Mouse (Mus musculus) gastrocnemius, postnatal 4 days (tissue): ENCODE data around the gene Sema6d. TPM values are rescaled to one million over a fixed set of nuclear protein-coding genes. Genes with fewer than 3 reads are reported as not detected.

Experiments used
- DNase-seq, 2 experiments: peaks; one replicate each; pipeline ENCODE4 v3.0.0; 2021 to 2022; ENCODE audit warnings: low spot score in 2 of 2, mixed read lengths in 2 of 2
- total RNA-seq, 2 experiments: library from RNA; stranded (reverse); gene quantifications; 2 replicates each; pipeline ENCODE4 v1.2.3; 2021

The Sema6d gene
- total RNA-seq, 2 experiments from 2014 or later = 34.0 to 34.5 TPM

DNA sequence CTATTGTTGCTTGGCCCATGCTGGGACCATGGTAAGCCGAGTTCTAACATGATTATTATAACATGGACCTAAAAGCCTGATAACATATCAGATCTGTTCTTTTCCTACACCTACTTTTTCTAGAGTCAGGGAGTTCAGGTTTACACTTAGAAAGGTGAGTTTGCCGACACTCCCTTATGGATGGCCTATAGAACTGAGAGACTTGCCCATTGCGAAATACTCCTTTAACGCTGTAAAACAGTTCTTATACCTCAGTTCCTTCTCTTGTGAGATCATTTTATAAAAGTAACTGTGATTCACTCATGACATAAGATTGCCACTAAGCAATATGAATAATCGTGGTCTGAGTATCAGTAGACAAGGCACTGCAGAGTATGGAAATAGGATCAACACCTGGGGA lies 307.5 kb downstream of the Sema6d start:
- no peak for DNase-seq

- DNase-seq = no peak
Observed at GRCm38 (mm10) chr2:124399611-124400010, 309.8 kb downstream of the Sema6d start.

- DNase-seq = no peak
Observed at GRCm38 (mm10) chr2:124401727-124402380, 312.1 kb downstream of the Sema6d start.

DNA sequence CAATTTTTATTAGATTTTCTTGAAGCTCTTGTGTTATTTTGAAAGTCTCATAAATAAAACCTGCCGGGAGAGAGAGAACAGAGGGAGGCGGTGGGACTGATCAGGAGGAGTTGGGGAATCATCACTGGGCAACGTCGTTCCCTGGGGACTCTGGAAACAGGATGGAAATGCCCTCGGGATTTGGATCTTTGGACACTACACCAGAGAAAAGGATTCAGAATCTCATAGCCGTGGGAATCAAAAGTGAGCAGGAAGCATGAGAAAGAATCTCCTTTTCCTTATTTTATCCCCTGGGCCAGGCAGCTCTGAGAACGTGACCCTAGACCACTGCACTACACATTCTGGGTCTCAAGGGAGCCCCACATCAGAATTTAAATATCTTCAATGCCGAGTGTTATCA lies 313.8 kb downstream of the Sema6d start:
- no peak for DNase-seq

DNA sequence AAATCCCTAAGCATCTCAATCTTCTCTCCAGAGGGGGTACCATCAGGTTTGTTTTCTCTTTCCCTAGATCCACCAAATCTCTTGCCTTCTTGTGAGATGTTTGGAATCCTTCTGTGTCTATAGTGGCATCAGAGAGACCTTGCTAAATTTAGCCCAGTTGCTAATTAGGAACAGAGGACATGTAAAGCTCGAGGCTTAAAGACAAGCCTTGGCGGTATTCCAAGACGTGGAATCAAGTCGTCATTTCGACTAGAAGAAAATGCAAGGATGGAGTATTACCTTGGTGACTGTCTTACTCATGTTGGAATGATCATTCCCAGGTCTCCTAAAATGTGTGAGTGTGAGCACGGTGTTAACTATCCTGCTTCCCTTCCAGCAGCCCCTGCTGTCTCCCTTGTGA lies 314.2 kb downstream of the Sema6d start:
- DNase-seq = no peak

DNA sequence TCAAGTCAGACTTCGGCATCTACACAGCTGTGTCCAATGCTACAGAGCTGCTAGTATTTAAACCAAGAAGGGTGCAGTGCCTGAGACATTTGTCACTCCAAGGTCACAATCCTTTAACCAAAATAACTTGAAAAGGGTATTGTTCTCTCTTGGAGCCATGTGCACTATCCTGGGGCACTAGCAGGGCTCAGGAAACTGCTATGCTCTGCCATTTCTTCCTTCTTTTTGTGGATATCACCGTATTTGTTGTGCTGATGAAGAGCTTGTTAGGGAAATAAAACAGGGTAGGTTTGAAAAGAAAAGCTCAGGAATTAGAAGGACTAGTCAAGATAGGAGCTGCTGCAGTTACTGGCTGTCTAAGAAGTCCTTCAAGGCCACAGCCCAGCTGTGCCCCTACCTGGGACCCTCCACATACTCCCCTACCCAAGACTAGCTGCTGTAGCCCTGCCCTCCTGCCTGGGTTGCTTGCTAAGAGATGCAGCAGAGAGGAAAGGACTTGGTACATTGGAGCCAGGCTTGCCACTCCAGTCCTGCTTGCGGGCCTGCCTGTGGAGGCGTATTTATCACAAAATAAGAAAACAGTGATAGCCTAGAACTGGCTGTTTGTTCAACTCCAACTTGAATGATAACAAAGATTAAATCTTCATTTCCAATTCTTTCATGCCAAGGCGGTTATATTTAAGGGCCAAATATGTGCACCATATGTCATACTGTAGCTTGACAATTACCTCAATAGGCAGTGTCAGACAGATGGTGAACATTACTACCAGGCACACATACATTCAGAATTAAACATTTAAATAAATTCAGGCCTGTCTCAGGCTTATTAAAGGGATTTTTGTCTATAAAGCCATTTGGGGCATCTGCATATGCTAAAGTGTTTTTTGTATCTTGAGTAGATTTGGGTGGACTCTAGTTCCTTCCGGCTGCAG lies 315.1 kb downstream of the Sema6d start:
- no peak for DNase-seq

GRCm38 (mm10) chr2:124408956-124409355 lies 319.2 kb downstream of the Sema6d start:
- DNase-seq = no peak

- DNase-seq = no peak
Observed at GRCm38 (mm10) chr2:124416730-124417129, 327.0 kb downstream of the Sema6d start.

- no peak for DNase-seq
Observed at GRCm38 (mm10) chr2:124418319-124418718, 328.6 kb downstream of the Sema6d start.

DNA sequence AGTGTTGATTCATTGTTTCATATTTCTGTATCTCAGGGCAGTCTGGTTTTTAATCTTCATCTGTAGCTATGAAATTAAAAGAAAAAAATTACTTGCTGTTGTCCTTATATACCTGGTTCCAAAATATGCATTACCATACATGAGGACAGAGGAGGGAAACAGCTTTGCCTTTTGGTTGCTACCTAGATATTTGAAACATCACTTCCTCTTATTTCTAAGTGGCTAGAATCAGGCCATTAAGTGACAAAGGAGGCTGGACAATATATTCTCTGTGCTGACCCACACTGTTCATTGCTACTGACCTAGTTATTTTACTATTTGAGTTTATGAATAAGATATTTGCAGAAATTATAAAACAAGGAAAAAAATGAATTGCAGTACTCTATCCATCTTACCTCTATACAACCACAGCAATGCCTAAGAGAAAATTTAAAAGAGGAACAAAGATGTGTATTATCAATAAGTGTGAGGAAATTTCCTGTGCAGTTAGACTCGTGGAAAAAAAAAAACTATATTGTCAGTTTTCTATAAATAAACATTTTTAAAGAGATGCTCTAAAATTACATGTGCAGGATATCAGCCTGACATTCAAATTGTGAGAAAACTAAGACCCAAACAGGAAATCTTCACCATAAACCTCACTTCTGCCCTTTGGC lies 330.5 kb downstream of the Sema6d start:
- DNase-seq = no peak

DNA sequence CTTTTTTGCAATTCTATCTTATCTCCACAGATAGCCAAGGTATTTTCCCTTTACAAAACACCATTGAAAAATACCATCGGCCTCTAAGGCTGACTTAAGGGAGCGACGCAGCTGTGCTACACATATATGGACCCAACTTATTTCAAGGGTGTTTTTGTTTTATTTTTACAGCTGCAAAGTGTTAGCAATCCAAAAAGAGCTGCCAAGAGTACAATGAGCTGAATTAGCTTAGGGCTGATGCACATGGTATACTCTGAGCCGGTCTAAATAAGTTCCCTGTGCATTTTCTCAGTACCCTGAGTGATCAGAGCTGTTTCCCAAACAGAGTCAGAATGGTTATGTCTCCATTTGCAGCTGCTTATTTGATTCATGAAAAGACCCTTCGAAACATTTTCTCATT lies 340.0 kb downstream of the Sema6d start:
- no peak for DNase-seq

DNA sequence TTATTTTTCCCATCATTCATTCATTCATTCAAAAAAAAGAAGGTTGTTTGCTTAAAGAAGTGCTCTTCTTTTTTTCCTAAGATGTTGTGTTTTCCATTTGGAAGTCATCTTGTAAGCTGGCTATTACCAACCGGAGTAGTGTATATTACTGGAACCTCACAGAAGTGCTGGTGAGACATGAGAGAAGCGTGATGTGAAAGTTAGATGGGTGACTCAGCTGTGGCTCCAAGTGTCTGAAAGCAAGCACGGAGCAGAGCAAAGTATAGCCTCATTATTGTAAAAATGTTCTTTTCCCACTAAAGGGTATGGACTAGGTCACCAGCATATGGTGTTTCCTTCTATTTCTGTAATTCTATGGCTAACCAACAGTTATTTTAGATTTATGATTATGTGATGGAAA lies 340.9 kb downstream of the Sema6d start:
- no peak for DNase-seq

GRCm38 (mm10) chr2:124435382-124436002 lies 345.7 kb downstream of the Sema6d start:
- no peak for DNase-seq

GRCm38 (mm10) chr2:124436704-124437103 lies 346.9 kb downstream of the Sema6d start:
- no peak for DNase-seq

GRCm38 (mm10) chr2:124444199-124444598 lies 354.4 kb downstream of the Sema6d start:
- no peak for DNase-seq

GRCm38 (mm10) chr2:124455881-124456280 lies 366.1 kb downstream of the Sema6d start:
- no peak for DNase-seq

DNA sequence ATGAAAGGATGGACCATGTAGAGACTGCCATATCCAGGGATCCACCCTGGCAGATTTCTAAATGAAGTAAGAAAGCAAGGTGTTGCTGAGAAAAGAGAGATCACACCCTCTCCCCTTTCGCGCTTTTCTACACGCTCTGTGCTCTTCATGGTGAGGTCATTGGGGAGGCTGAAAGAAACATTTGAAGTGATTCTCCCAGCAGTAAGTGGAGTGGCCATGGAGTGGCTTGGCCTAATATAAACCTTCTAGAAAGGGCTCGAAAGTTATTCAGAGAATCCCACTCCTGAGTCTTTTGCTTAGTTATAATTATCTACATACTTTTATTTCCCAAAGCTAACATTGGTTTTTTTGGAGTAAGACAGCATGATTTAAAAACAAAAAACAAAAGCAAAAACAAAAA lies 367.2 kb downstream of the Sema6d start:
- DNase-seq = no peak

- no peak for DNase-seq
Observed at GRCm38 (mm10) chr2:124458028-124458427, 368.3 kb downstream of the Sema6d start.

DNA sequence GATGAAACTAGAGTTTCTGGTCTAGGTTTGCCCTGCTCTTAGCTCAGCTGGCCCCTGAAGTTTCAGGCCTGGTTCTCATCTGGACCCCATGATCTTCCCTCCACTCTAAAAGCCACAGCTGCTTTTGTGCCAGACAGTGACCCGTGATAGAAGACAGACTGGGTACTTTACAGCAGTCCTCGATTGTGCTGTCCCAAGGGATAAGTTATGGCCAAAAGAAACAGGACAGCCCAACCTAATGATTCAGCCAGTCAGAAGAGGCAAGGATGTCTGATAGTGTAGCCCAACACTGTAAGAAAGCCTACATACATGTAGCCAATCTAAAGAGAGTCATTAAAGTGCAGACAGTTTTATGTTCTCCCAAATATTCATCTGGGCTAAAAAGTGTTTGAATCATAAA lies 371.2 kb downstream of the Sema6d start:
- no peak for DNase-seq

- DNase-seq = no peak
Observed at GRCm38 (mm10) chr2:124461378-124461851, 371.6 kb downstream of the Sema6d start.
